Mouse (Mus musculus) liver, postnatal 0 days (tissue): Measurements from ENCODE around the gene Tmem254b. TPM values are rescaled to one million over a fixed set of nuclear protein-coding genes. Genes with fewer than 3 reads are reported as not detected.
"Not testable (repeated sequence)": the region's sequence is repeated elsewhere in the genome, so short reads cannot be mapped to it uniquely, and the experiment has no call there.

Experiments used
- ATAC-seq: fragments of 200-750 bp; cut with Nextera tagmentation; 2 replicates; pipeline ENCODE4 v1.8.0; 2017; ENCODE audit warnings: mild to moderate bottlenecking, moderate library complexity
- DNase-seq: peaks from one replicate; pipeline ENCODE4 v3.0.0-alpha.2; 2016
- H3K27ac ChIP-seq: fragments of 300-500 bp; sonication (generic); 2 replicates; pipeline ENCODE4 v1.5.1; 2014; ENCODE audit warnings: antibody characterized with exemption, moderate library complexity, mild to moderate bottlenecking, low read depth
- H3K27me3 ChIP-seq: fragments of 300-500 bp; sonication (generic); 2 replicates; pipeline ENCODE4 v1.6.1; 2014; ENCODE audit warnings: low read length, control low read depth, mixed read lengths; ENCODE audit not compliant: insufficient read depth
- H3K36me3 ChIP-seq: fragments of 300-500 bp; sonication (generic); replicated peaks from 2 replicates; pipeline ENCODE4 v1.6.1; 2014; ENCODE audit warnings: mild to moderate bottlenecking, control low read depth, low read length, moderate library complexity, mixed read lengths; ENCODE audit not compliant: insufficient read depth
- H3K4me1 ChIP-seq: fragments of 300-500 bp; sonication (generic); 2 replicates; pipeline ENCODE4 v1.6.1; 2014; ENCODE audit warnings: antibody characterized with exemption, mild to moderate bottlenecking, control low read depth; ENCODE audit not compliant: insufficient read depth
- H3K4me2 ChIP-seq: fragments of 300-500 bp; sonication (generic); 2 replicates; pipeline ENCODE4 v1.6.1; 2014; ENCODE audit warnings: low read depth, mild to moderate bottlenecking, low read length, moderate library complexity, mixed read lengths
- H3K4me3 ChIP-seq: fragments of 300-500 bp; sonication (generic); 2 replicates; pipeline ENCODE4 v1.5.1; 2014; ENCODE audit warnings: low read depth, low read length
- H3K9ac ChIP-seq: fragments of 300-500 bp; sonication (generic); replicated peaks from 2 replicates; pipeline ENCODE4 v1.6.1; 2014; ENCODE audit warnings: mild to moderate bottlenecking, moderate library complexity
- H3K9me3 ChIP-seq: fragments of 300-500 bp; sonication (generic); 2 replicates; pipeline ENCODE4 v1.6.1; 2016; ENCODE audit warnings: mild to moderate bottlenecking, control low read depth, low read length, mixed read lengths
- WGBS: fragments of 180-500 bp; shearing (Covaris S2); extraction: QIAGEN DNeasy Blood & Tissue Kit; methylation state at CpG from one replicate; pipeline ENCODE4 v1.1.7; 2014; ENCODE audit not compliant: insufficient replicate concordance; 5-methylcytosine and 5-hydroxymethylcytosine counted together
- polyA plus RNA-seq: library from polyadenylated mRNA; unstranded; fragments of >200 nt; fragmentation: Nextera tagmentation; extraction: Ambion mirVana; gene quantifications from 2 replicates; pipeline ENCODE4 v1.2.1, GENCODE M21; 2015

The Tmem254b gene
- polyA plus RNA-seq, 1 experiment from 2014 or later = 30.3 TPM

DNA sequence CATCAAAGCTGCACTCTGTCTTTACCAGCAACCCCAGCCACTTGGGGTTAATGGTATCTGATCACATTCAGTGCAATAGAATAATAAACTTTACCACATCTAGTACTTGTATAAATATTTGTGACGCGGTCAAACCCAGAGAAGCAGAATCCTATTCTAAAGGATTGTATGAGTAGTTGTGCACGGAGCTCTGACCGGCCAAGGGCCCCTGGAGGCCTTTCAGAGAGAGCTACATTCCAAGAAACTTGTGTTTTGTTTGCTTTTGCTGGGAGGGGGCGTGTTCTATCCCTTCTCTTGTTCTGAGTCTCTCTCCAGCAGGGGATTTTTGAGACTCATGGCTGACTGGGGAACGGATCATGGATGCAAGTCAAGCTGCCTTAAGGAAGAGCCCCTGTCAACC, 31.8 kb downstream of the Tmem254b start:
- H3K4me2 ChIP-seq, H3K27me3 ChIP-seq, H3K9me3 ChIP-seq, H3K4me1 ChIP-seq, H3K4me3 ChIP-seq, H3K27ac ChIP-seq, H3K36me3 ChIP-seq, H3K9ac ChIP-seq, ATAC-seq, DNase-seq: not testable (repeated sequence)
- no CpG with 5 or more reads among the region's 6 CpGs for WGBS

DNA sequence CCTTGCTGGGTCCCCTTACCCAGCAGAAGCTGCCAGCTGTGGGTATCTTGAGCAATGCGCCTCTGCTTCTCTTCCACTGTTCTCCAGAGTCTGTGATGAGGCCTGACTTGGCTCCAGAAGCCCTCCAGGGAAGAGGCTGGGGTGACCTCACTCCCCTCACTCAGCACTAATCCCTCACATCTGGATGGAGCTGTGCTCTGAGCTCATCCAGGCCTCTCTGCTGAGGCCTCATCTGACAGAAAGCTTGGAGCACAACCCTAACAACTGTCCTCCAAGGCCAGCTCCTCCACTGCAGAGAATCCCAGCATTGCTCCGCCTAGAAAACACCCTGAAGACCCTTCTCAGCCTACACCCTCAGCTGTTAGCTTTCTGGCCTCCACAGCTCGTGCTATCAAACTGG, 32.9 kb downstream of the Tmem254b start:
- H3K36me3 ChIP-seq, ATAC-seq: not testable (repeated sequence)
- WGBS = no CpG with 5 or more reads among the region's 3 CpGs

DNA sequence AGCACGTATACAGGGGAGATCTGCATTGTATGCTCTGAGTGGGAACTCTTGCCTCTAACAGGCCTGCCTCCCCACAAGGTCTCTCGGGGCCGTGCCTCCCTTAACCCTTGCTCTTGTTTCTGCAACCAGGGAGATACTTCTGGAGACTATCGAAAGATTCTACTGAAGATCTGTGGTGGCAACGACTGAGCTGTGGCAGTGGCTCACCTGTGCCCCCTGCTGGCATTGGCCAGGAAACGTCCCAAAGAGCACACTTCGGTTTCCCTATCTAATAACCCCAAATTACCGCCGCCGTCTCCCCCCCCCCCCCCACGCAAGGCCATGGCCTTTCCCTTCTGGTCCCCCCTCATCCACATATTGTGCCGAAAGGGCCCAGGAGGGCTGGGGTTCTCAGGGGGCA, 41.6 kb downstream of the Tmem254b start:
- H3K9me3 ChIP-seq, DNase-seq, ATAC-seq, H3K27ac ChIP-seq, H3K4me3 ChIP-seq, H3K36me3 ChIP-seq, H3K4me1 ChIP-seq, H3K9ac ChIP-seq, H3K27me3 ChIP-seq, H3K4me2 ChIP-seq: not testable (repeated sequence)
- no CpG with 5 or more reads among the region's 12 CpGs for WGBS

More for the DNA sequence above, 32.9 kb downstream of the Tmem254b start:
- not testable (repeated sequence) for H3K27ac ChIP-seq, DNase-seq, H3K4me2 ChIP-seq, H3K4me3 ChIP-seq, H3K27me3 ChIP-seq, H3K9ac ChIP-seq, H3K4me1 ChIP-seq, H3K9me3 ChIP-seq

DNA sequence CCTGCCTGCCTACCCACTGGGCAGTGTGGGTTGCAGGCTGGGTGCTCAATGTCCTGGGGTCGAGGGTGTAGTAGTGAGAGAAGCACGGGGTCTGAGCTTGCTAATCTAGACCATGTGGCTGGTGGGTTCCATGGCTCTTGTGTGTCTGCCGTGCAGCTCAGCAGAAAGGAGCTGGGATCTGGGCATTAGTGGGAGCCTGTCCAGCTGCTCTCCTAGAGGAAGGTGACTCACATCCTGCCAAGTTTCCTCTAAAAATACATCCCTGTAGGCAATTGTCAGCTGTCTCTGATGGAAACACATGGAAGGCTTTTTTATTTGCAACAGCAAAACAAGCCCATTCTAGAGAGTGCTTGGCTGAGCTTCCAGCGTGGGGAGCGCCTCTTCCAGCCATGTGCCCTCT, 44.4 kb downstream of the Tmem254b start:
- not testable (repeated sequence) for ATAC-seq

DNA sequence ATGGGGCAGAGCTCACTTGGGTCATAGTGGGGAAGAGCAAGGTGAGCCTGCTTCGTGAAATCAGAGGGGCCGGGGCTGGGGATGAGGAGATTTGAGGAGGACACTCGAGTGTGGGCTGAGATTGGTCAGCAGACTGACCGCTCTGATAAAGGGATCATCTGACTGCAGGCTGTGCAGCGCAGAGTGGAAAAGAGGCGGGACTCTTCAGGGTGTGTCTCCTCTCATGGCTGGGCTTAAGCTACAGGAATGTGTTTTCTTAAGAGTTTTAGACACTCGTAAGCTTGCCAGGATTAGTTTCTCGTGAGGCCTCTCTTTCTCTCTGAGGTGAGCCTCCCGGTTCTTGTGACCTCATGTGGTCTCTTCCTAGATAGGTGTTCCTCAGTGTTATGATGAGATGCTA, 45.7 kb downstream of the Tmem254b start:
- not testable (repeated sequence) for H3K4me2 ChIP-seq, DNase-seq, H3K27ac ChIP-seq, H3K9me3 ChIP-seq, H3K9ac ChIP-seq, H3K4me1 ChIP-seq, H3K27me3 ChIP-seq, ATAC-seq, H3K4me3 ChIP-seq, H3K36me3 ChIP-seq
- WGBS = no CpG with 5 or more reads among the region's 9 CpGs

More for the DNA sequence above, 44.4 kb downstream of the Tmem254b start:
- H3K27me3 ChIP-seq, H3K4me1 ChIP-seq, H3K27ac ChIP-seq, H3K4me2 ChIP-seq, H3K4me3 ChIP-seq, H3K36me3 ChIP-seq, DNase-seq, H3K9ac ChIP-seq, H3K9me3 ChIP-seq: not testable (repeated sequence)
- WGBS = no CpG with 5 or more reads among the region's 5 CpGs

DNA sequence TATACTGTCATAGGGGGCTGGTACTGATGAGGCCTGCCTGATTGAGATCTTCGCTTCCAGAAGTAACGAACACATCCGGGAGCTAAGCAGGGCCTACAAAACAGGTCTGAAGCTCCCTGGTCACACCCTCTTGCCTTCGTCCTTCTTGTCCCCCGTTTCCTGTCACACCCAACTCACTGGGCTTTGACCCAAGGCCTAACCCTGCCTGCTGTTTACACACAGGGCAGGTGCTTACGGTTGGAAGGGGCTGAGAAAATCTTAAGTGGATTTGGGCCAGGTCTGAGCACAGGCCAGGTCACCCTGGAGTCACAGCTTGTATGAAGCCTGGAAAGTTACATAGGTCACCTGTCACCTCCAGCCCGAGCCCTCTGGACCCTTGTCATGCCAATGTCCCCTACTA, 50.8 kb downstream of the Tmem254b start:
- ATAC-seq, H3K27ac ChIP-seq, H3K4me1 ChIP-seq, H3K9ac ChIP-seq, H3K9me3 ChIP-seq, H3K27me3 ChIP-seq, H3K4me3 ChIP-seq, H3K4me2 ChIP-seq, H3K36me3 ChIP-seq, DNase-seq: not testable (repeated sequence)
- no CpG with 5 or more reads among the region's 7 CpGs for WGBS

Other genes starting within 250 kb of the Tmem254b start
- gene Duxbl1, start 228.5 kb downstream of the Tmem254b start, polyA plus RNA-seq = not detected in 2 replicates
- gene Gm9780, start 164.3 kb downstream of the Tmem254b start, polyA plus RNA-seq = 5.4 and 7.9 TPM in 2 replicates
- 34.7 and 41.0 TPM in 2 replicates for gene Tmem254c, start 139.7 kb downstream of the Tmem254b start, polyA plus RNA-seq
- gene Cphx2, start 125.5 kb downstream of the Tmem254b start, polyA plus RNA-seq = not detected in 2 replicates
- gene Cphx3, start 124.7 kb downstream of the Tmem254b start, polyA plus RNA-seq = not detected in 2 replicates
- 0.08 TPM in 1 of 2 replicates, not detected in the other for gene Duxbl2, start 88.7 kb downstream of the Tmem254b start, polyA plus RNA-seq
- gene Plac9b, start 24.6 kb downstream of the Tmem254b start, polyA plus RNA-seq = 8.6 and 11.2 TPM in 2 replicates
- gene Duxbl3, start 50.9 kb upstream of the Tmem254b start, polyA plus RNA-seq = not detected in 2 replicates